Comparison of ENCODE assay signal across 8 mouse cellular contexts in the genomic region with DNA sequence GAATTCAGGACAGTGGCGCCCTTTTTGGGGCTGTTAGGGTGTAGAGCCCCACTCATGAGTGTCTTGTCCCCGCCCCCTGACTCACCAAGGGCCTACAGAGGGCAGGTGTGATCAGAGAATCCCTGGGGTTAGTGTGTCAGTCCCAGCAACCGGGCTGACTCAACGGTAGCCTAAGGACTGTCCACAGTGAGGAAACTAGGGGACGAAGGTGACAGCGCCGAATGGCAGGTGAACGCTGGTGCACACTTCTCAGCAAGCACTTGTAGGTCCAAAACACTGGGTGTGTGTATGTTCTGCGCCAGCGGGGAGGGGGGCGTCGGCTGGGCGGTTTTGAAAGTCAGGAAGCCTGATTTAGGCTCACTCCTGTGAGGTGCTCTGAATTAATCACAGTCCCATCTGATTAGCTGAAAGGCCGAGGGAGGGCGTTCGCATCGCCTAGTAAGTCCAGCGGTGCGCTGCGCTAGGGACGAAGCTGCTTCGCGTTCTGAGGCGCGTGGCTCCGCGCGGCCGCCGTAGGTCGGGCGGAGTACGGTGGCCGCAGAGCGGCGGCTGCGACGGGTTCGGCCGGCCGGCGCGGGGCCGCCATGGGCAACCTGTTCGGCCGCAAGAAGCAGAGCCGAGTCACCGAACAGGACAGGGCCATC. TPM values are rescaled to one million over a fixed set of nuclear protein-coding genes. Genes with fewer than 3 reads are reported as not detected.
DNase-seq lines count a peak whose midpoint lies in the region; ATAC-seq and TF ChIP-seq lines count a peak whose summit lies in the region.

A gene (plus strand): TSS at position 151 of the 644 bp plus-strand sequence.

- H3K4me2 ChIP-seq in CH12.LX (ENCODE audit: insufficient read depth, low read depth, poor library complexity, severe bottlenecking) = peak within 1 kb of the TSS; percentile 80
- H3K4me2 ChIP-seq in forebrain, embryonic 12.5 days = peak within 1 kb of the TSS; percentile 92
- H3K4me2 ChIP-seq in heart, postnatal 0 days (ENCODE audit: low read depth, low read length) = peak within 1 kb of the TSS; percentile 81
- peak within 1 kb of the TSS; percentile 92 for H3K4me2 ChIP-seq in liver, postnatal 0 days (ENCODE audit: low read depth, low read length)
- H3K4me2 ChIP-seq in neural tube, embryonic 14.5 days (ENCODE audit: low read depth, low read length) = peak within 1 kb of the TSS; percentile 78

- in situ Hi-C loops in CH12.LX (cut with MboI; ENCODE audit: low pct_ligation_motif_present, low pct_unique_long_range_greater_than_20kb, low sequenced_read_pairs) = loop anchor here (10.0 kb wide), 1 partner anchor 181 kb away; a partner anchor contains a TSS

- peak; percentile 7; the same call in 1 of the 2 replicates for TF ChIP-seq RAD21 in CH12.LX (IDR thresholded peaks at IDR 0.05; ENCODE audit: low read depth, low read length)

- peak in 1 of 2 experiments; percentile 40; a peak in 2 of 4 replicates for TF ChIP-seq CTCF in CH12.LX (conservative IDR thresholded peaks at IDR 0.05 in 1 of 2, IDR thresholded peaks at IDR 0.05 in 1 of 2; ENCODE audit: low read depth in 2 of 2, low read length in 2 of 2)
- TF ChIP-seq CTCF in heart, postnatal 0 days (IDR thresholded peaks at IDR 0.05; ENCODE audit: low read depth) = no peak
- TF ChIP-seq CTCF in liver, postnatal 0 days (IDR thresholded peaks at IDR 0.05; ENCODE audit: low read depth) = no peak; the same call in none of the 2 replicates

- no peak for TF ChIP-seq EP300 in CH12.LX (IDR thresholded peaks at IDR 0.05; ENCODE audit: low read length)
- peak; percentile 62; the same call in 1 of the 2 replicates for TF ChIP-seq EP300 in heart, postnatal 0 days (IDR thresholded peaks at IDR 0.05; ENCODE audit: low read depth)
- no peak for TF ChIP-seq EP300 in liver, postnatal 0 days (IDR thresholded peaks at IDR 0.05; ENCODE audit: low read depth)

- H3K79me2 ChIP-seq in CH12.LX (replicated peaks; ENCODE audit: control insufficient read depth, extremely low read depth, insufficient read depth, poor library complexity, severe bottlenecking) = 0 out of 2 replicates have a peak, but pooled peaks cover 3% of the 10 kb centered on the region

- peak; percentile 80 for ATAC-seq in forebrain, embryonic 12.5 days (ENCODE audit: low FRiP score)
- ATAC-seq in heart, postnatal 0 days (ENCODE audit: insufficient read depth, low read depth) = peak; percentile 71
- ATAC-seq in liver, postnatal 0 days = peak; percentile 86
- peak; percentile 74 for ATAC-seq in neural tube, embryonic 14.5 days (ENCODE audit: low read depth)

- peak; percentile 86 for TF ChIP-seq POLR2A in CH12.LX (IDR thresholded peaks at IDR 0.05; ENCODE audit: low read depth, low read length)

- dilution Hi-C loops in CH12.LX (cut with MboI; ENCODE audit: extremely low pct_ligation_motif_present, extremely low pct_unique_long_range_greater_than_20kb, low sequenced_read_pairs) = no loop called here

- peak; percentile 76 for DNase-seq in CH12.LX (ENCODE audit: extremely low read depth)
- peak; percentile 65 for DNase-seq in c-Kit-positive CD71-positive TER-119-negative erythroid progenitor cells, embryonic 14.5 days (ENCODE audit: low read depth)
- peak; percentile 63 for DNase-seq in heart, postnatal 0 days (ENCODE audit: low spot score)
- peak; percentile 93 to 96 for DNase-seq in kidney, postnatal 4 days
- peak; percentile 86 for DNase-seq in liver, postnatal 0 days
- DNase-seq in testis, postnatal 10 days (ENCODE audit: low spot score) = peak; percentile 95

- H3K27ac ChIP-seq in CH12.LX (ENCODE audit: insufficient read depth, low read depth) = peak within 1 kb of the TSS; percentile 34
- peak within 1 kb of the TSS; percentile 78 for H3K27ac ChIP-seq in forebrain, embryonic 12.5 days
- H3K27ac ChIP-seq in heart, postnatal 0 days (ENCODE audit: low read depth) = peak within 1 kb of the TSS; percentile 80
- peak within 1 kb of the TSS; percentile 85 for H3K27ac ChIP-seq in liver, postnatal 0 days (ENCODE audit: low read depth)
- H3K27ac ChIP-seq in neural tube, embryonic 14.5 days (ENCODE audit: low read depth, low read length) = peak within 1 kb of the TSS; percentile 65; the same call in 1 of the 2 replicates

- peaks cover 3% of the 10 kb centered on the region for H3K9me3 ChIP-seq in CH12.LX (replicated peaks; ENCODE audit: low read length)
- no peaks in the 10 kb centered on the region for H3K9me3 ChIP-seq in forebrain, embryonic 12.5 days
- no peaks in the 10 kb centered on the region for H3K9me3 ChIP-seq in heart, postnatal 0 days (replicated peaks; ENCODE audit: control insufficient read depth, low read length)
- no peaks in the 10 kb centered on the region for H3K9me3 ChIP-seq in liver, postnatal 0 days (ENCODE audit: low read length)
- no peaks in the 10 kb centered on the region for H3K9me3 ChIP-seq in neural tube, embryonic 14.5 days (ENCODE audit: control insufficient read depth, low read length)

- H3K4me1 ChIP-seq in CH12.LX (ENCODE audit: control insufficient read depth in 1 of 2, insufficient read depth in 2 of 2) = peaks cover 19 to 32% of the 10 kb centered on the region in 2 experiments
- peaks cover 36% of the 10 kb centered on the region for H3K4me1 ChIP-seq in forebrain, embryonic 12.5 days
- peaks cover 26% of the 10 kb centered on the region for H3K4me1 ChIP-seq in heart, postnatal 0 days (ENCODE audit: control insufficient read depth, insufficient read depth)
- H3K4me1 ChIP-seq in liver, postnatal 0 days (ENCODE audit: insufficient read depth) = peaks cover 34% of the 10 kb centered on the region
- peaks cover 13% of the 10 kb centered on the region for H3K4me1 ChIP-seq in neural tube, embryonic 14.5 days (ENCODE audit: control insufficient read depth, insufficient read depth, low read length)

- H3K4me3 ChIP-seq in CH12.LX (replicated peaks in 1 of 3; ENCODE audit: low read depth in 2 of 3, low read length in 2 of 3, poor library complexity in 1 of 3) = peak within 1 kb of the TSS; percentile 73 to 99 (median 84)
- H3K4me3 ChIP-seq in forebrain, embryonic 12.5 days (replicated peaks) = peak within 1 kb of the TSS; percentile 91
- peak within 1 kb of the TSS; percentile 90 for H3K4me3 ChIP-seq in heart, postnatal 0 days (ENCODE audit: low read depth, low read length)
- peak within 1 kb of the TSS; percentile 88 for H3K4me3 ChIP-seq in liver, postnatal 0 days (ENCODE audit: low read depth, low read length)
- H3K4me3 ChIP-seq in neural tube, embryonic 14.5 days (ENCODE audit: low read depth, low read length) = peak within 1 kb of the TSS; percentile 91

- H3K9ac ChIP-seq in CH12.LX (ENCODE audit: insufficient read depth, low read depth) = peak within 1 kb of the TSS; percentile 85
- peak within 1 kb of the TSS; percentile 95 for H3K9ac ChIP-seq in forebrain, embryonic 12.5 days
- H3K9ac ChIP-seq in heart, postnatal 0 days (replicated peaks; ENCODE audit: low read depth, low read length) = peak within 1 kb of the TSS; percentile 93
- peak within 1 kb of the TSS; percentile 92 for H3K9ac ChIP-seq in liver, postnatal 0 days (replicated peaks)
- H3K9ac ChIP-seq in neural tube, embryonic 14.5 days (replicated peaks; ENCODE audit: low read depth, low read length) = peak within 1 kb of the TSS; percentile 92

- peaks cover 32 to 37% of the 10 kb centered on the region in 2 experiments for H3K36me3 ChIP-seq in CH12.LX (replicated peaks in 1 of 2; ENCODE audit: control insufficient read depth in 1 of 2, insufficient read depth in 1 of 2, low read length in 1 of 2)
- H3K36me3 ChIP-seq in forebrain, embryonic 12.5 days (replicated peaks) = peaks cover 28% of the 10 kb centered on the region
- peaks cover 16% of the 10 kb centered on the region for H3K36me3 ChIP-seq in heart, postnatal 0 days (replicated peaks; ENCODE audit: control insufficient read depth, insufficient read depth, low read length)
- H3K36me3 ChIP-seq in liver, postnatal 0 days (replicated peaks; ENCODE audit: insufficient read depth, low read length) = peaks cover 13% of the 10 kb centered on the region
- H3K36me3 ChIP-seq in neural tube, embryonic 14.5 days (ENCODE audit: control insufficient read depth, insufficient read depth, low read length) = peaks cover 18% of the 10 kb centered on the region

- 1% methylated on average over 48 of the region's 48 CpGs for WGBS in forebrain, embryonic 12.5 days
- WGBS in heart, postnatal 0 days = under 1% methylated on average over 47 of the region's 48 CpGs
- 2% methylated on average over 47 of the region's 48 CpGs for WGBS in liver, postnatal 0 days (ENCODE audit: insufficient replicate concordance)
- 1% methylated on average over 44 of the region's 48 CpGs for WGBS in neural tube, embryonic 14.5 days

- peaks cover 7% of the 10 kb centered on the region for H3K27me3 ChIP-seq in CH12.LX (replicated peaks)
- H3K27me3 ChIP-seq in forebrain, embryonic 12.5 days = peaks cover 6% of the 10 kb centered on the region
- no peaks in the 10 kb centered on the region for H3K27me3 ChIP-seq in heart, postnatal 0 days (ENCODE audit: control insufficient read depth, insufficient read depth, low read length)
- no peaks in the 10 kb centered on the region for H3K27me3 ChIP-seq in liver, postnatal 0 days (ENCODE audit: insufficient read depth, low read length)
- no peaks in the 10 kb centered on the region for H3K27me3 ChIP-seq in neural tube, embryonic 14.5 days (ENCODE audit: control insufficient read depth, insufficient read depth, low read length)

TF ChIP-seq in CH12.LX, 34 proteins besides CTCF, POLR2A, EP300 and RAD21 (continues in another document):
- peak; percentile 79 for TF ChIP-seq MXI1 (IDR thresholded peaks at IDR 0.05; ENCODE audit: low read depth, low read length)
- TF ChIP-seq ZKSCAN1 (IDR thresholded peaks at IDR 0.05; ENCODE audit: borderline replicate concordance, low read depth, low read length) = no peak
- TF ChIP-seq TCF12 (IDR thresholded peaks at IDR 0.05; ENCODE audit: low read depth, low read length) = peak; percentile 88
- TF ChIP-seq BHLHE40 (IDR thresholded peaks at IDR 0.05; ENCODE audit: low read depth, low read length) = peak; percentile 4; the same call in 1 of the 2 replicates
- peak; percentile 85; the same call in 1 of the 2 replicates for TF ChIP-seq MEF2A (IDR thresholded peaks at IDR 0.05; ENCODE audit: borderline replicate concordance, low read depth, low read length)
- TF ChIP-seq KAT2A (IDR thresholded peaks at IDR 0.05; ENCODE audit: insufficient replicate concordance, low read length) = peak; percentile 88; the same call in 1 of the 2 replicates
- peak; percentile 92 for TF ChIP-seq SIN3A (IDR thresholded peaks at IDR 0.05; ENCODE audit: low read length)

RNA-seq across cellular contexts. Expression of the gene that starts here (rescaled TPM):
- 59.7 and 67.2 TPM in 2 replicates for total RNA-seq in CH12.LX (2012; rRNA removed)
- total RNA-seq in CH12.LX (2014; rRNA removed) = 63.2 and 70.6 TPM in 2 replicates
- 50.3 and 67.9 TPM in 2 replicates for polyA plus RNA-seq in CH12.LX (2012; ENCODE audit: insufficient read length, low read depth)
- polyA plus RNA-seq in forebrain, embryonic 12.5 days (2016; fragmentation: Nextera tagmentation; extraction: Ambion mirVana) = 100 TPM in 2 replicates
- total RNA-seq in heart, postnatal 0 days (2014; rRNA removed; ENCODE audit: low replicate concordance) = 57.7 and 66.6 TPM in 2 replicates
- polyA plus RNA-seq in heart, postnatal 0 days (2015; fragmentation: Nextera tagmentation; extraction: Ambion mirVana) = 60.1 and 65.2 TPM in 2 replicates
- 28.0 and 30.5 TPM in 2 replicates for polyA plus RNA-seq in liver, postnatal 0 days (2015; fragmentation: Nextera tagmentation; extraction: Ambion mirVana)
- 92.9 and 101 TPM in 2 replicates for polyA plus RNA-seq in neural tube, embryonic 14.5 days (2014; fragmentation: Nextera tagmentation; extraction: Ambion mirVana)

Comparison
In these comparisons a context has a peak if more than half of its experiments do, and no peak if none do; other contexts are left out.
1. Peak in every context shown above with its lines: DNase-seq, ATAC-seq, H3K4me3 ChIP-seq and H3K27ac ChIP-seq.
2. H3K27ac ChIP-seq: peak in every context shown above with its lines; median percentile 85 in liver, postnatal 0 days; 80 in heart, postnatal 0 days; 78 in forebrain, embryonic 12.5 days; 65 in neural tube, embryonic 14.5 days; 34 in CH12.LX.